Mouse (Mus musculus) embryonic facial prominence, embryonic 15.5 days (tissue): ENCODE data around the gene Sf3a3. TPM values are rescaled to one million over a fixed set of nuclear protein-coding genes. Genes with fewer than 3 reads are reported as not detected.

Source experiments
- ATAC-seq: fragments of 200-750 bp; cut with Nextera tagmentation; 2 replicates; pipeline ENCODE4 v1.8.0; 2017; ENCODE audit warnings: low read depth, moderate TSS enrichment; ENCODE audit not compliant: insufficient number of reproducible peaks, low FRiP score, low TSS enrichment
- H3K27ac ChIP-seq: fragments of 300-500 bp; sonication (generic); replicated peaks from 2 replicates; pipeline ENCODE4 v1.5.1; 2015; ENCODE audit warnings: mild to moderate bottlenecking, inconsistent platforms
- H3K27me3 ChIP-seq: fragments of 300-500 bp; sonication (generic); 2 replicates; pipeline ENCODE4 v1.6.1; 2015; ENCODE audit warnings: inconsistent platforms
- H3K36me3 ChIP-seq: fragments of 300-500 bp; sonication (generic); 2 replicates; pipeline ENCODE4 v1.6.1; 2015; ENCODE audit warnings: mild to moderate bottlenecking, inconsistent platforms
- H3K4me1 ChIP-seq: fragments of 300-500 bp; sonication (generic); 2 replicates; pipeline ENCODE4 v1.6.1; 2015; ENCODE audit warnings: inconsistent platforms
- H3K4me2 ChIP-seq: fragments of 300-500 bp; sonication (generic); replicated peaks from 2 replicates; pipeline ENCODE4 v1.6.1; 2015; ENCODE audit warnings: mild to moderate bottlenecking, inconsistent platforms
- H3K4me3 ChIP-seq: fragments of 300-500 bp; sonication (generic); replicated peaks from 2 replicates; pipeline ENCODE4 v1.5.1; 2015; ENCODE audit warnings: mild to moderate bottlenecking, inconsistent platforms
- H3K9ac ChIP-seq: fragments of 300-500 bp; sonication (generic); 2 replicates; pipeline ENCODE4 v1.6.1; 2015; ENCODE audit warnings: inconsistent platforms
- H3K9me3 ChIP-seq: fragments of 300-500 bp; sonication (generic); replicated peaks from 2 replicates; pipeline ENCODE4 v1.6.1; 2016; ENCODE audit warnings: inconsistent platforms
- WGBS: fragments of 180-500 bp; shearing (Covaris S2); methylation state at CpG from one replicate; pipeline ENCODE4 v1.1.7; 2015; 5-methylcytosine and 5-hydroxymethylcytosine counted together
- microRNA counts: library from miRNA; unstranded; fragments of <30 nt; microRNA quantifications from one replicate; lab custom pipeline; 2016
- microRNA-seq: library from miRNA; unstranded; fragments of <30 nt; microRNA quantifications from one replicate; pipeline ENCODE4, GENCODE M21; 2016; ENCODE audit warnings: borderline number of aligned reads
- polyA plus RNA-seq: library from polyadenylated mRNA; unstranded; fragments of >200 nt; fragmentation: Nextera tagmentation; extraction: Ambion mirVana; gene quantifications from 2 replicates; pipeline ENCODE4 v1.2.1, GENCODE M21; 2015

Sf3a3 gene
- polyA plus RNA-seq, 1 experiment from 2014 or later: 141 TPM

GRCm38 (mm10) chr4:124766566-124766940 is 52.0 kb downstream of the Sf3a3 start:
- ATAC-seq: no peak
- WGBS: 85% methylated on average over 2 of the region's 2 CpGs

GRCm38 (mm10) chr4:124768963-124769591 is 54.5 kb downstream of the Sf3a3 start:
- H3K9ac ChIP-seq: no peak overlapping the region
- no peak overlapping the region for H3K4me2 ChIP-seq
- no peak overlapping the region for H3K4me3 ChIP-seq
- no peaks in the 10 kb centered on the region for H3K36me3 ChIP-seq
- H3K4me1 ChIP-seq: no peaks in the 10 kb centered on the region
- no peaks in the 10 kb centered on the region for H3K27me3 ChIP-seq
- no peak for ATAC-seq
- no peaks in the 10 kb centered on the region for H3K9me3 ChIP-seq
- WGBS: 82% methylated on average over 13 of the region's 13 CpGs
- H3K27ac ChIP-seq: no peak overlapping the region

More at GRCm38 (mm10) chr4:124766566-124766940, 52.0 kb downstream of the Sf3a3 start:
- no peak overlapping the region for H3K4me3 ChIP-seq
- no peak overlapping the region for H3K9ac ChIP-seq
- H3K4me1 ChIP-seq: no peaks in the 10 kb centered on the region
- H3K4me2 ChIP-seq: no peak overlapping the region
- no peaks in the 10 kb centered on the region for H3K36me3 ChIP-seq
- H3K27ac ChIP-seq: no peak overlapping the region
- no peaks in the 10 kb centered on the region for H3K9me3 ChIP-seq
- H3K27me3 ChIP-seq: no peaks in the 10 kb centered on the region

- WGBS: 65% methylated on average over 5 of the region's 5 CpGs
- no peak for ATAC-seq
- H3K36me3 ChIP-seq: no peaks in the 10 kb centered on the region
These were observed 56.0 kb downstream of the Sf3a3 start for GRCm38 (mm10) chr4:124770624-124771023.

GRCm38 (mm10) chr4:124772125-124772524 is 57.5 kb downstream of the Sf3a3 start:
- Histone ChIP-seq H3K9ac (no peak overlapping the region), H3K9me3 (no peaks in the 10 kb centered on the region), H3K4me2 (no peak overlapping the region), H3K4me1 (no peaks in the 10 kb centered on the region), H3K27ac (no peak overlapping the region; the same call in 1 of the 2 replicates), H3K36me3 (no peaks in the 10 kb centered on the region), H3K27me3 (no peaks in the 10 kb centered on the region), H3K4me3 (no peak overlapping the region)
- no peak for ATAC-seq
- 58% methylated on average over 4 of the region's 4 CpGs for WGBS

More at GRCm38 (mm10) chr4:124770624-124771023, 56.0 kb downstream of the Sf3a3 start:
- no peaks in the 10 kb centered on the region for H3K27me3 ChIP-seq
- H3K4me1 ChIP-seq: no peaks in the 10 kb centered on the region
- no peak overlapping the region for H3K4me3 ChIP-seq
- no peaks in the 10 kb centered on the region for H3K9me3 ChIP-seq
- H3K9ac ChIP-seq: no peak overlapping the region
- no peak overlapping the region for H3K4me2 ChIP-seq
- no peak overlapping the region for H3K27ac ChIP-seq

- Histone ChIP-seq H3K36me3 (peaks cover 1% of the 10 kb centered on the region), H3K9me3 (no peaks in the 10 kb centered on the region), H3K27ac (no peak overlapping the region), H3K4me1 (no peaks in the 10 kb centered on the region), H3K4me2 (no peak overlapping the region), H3K27me3 (no peaks in the 10 kb centered on the region), H3K4me3 (no peak overlapping the region), H3K9ac (no peak overlapping the region)
- WGBS: 82% methylated on average over 2 of the region's 2 CpGs
- no peak for ATAC-seq
These were observed 58.9 kb downstream of the Sf3a3 start for GRCm38 (mm10) chr4:124773449-124773848.

GRCm38 (mm10) chr4:124773995-124774394 is 59.4 kb downstream of the Sf3a3 start:
- Histone ChIP-seq H3K27me3 (no peaks in the 10 kb centered on the region), H3K27ac (no peak overlapping the region), H3K9ac (no peak overlapping the region), H3K36me3 (peaks cover 7% of the 10 kb centered on the region), H3K9me3 (no peaks in the 10 kb centered on the region), H3K4me1 (no peaks in the 10 kb centered on the region), H3K4me2 (no peak overlapping the region), H3K4me3 (no peak overlapping the region)
- ATAC-seq: no peak
- 92% methylated on average over 6 of the region's 6 CpGs for WGBS

- peaks cover 10% of the 10 kb centered on the region for H3K36me3 ChIP-seq
- H3K4me2 ChIP-seq: no peak overlapping the region
- H3K9me3 ChIP-seq: no peaks in the 10 kb centered on the region
- no peak for ATAC-seq
- no peak overlapping the region for H3K27ac ChIP-seq
- WGBS: 81% methylated on average over 2 of the region's 2 CpGs
- H3K4me1 ChIP-seq: no peaks in the 10 kb centered on the region
- no peaks in the 10 kb centered on the region for H3K27me3 ChIP-seq
- no peak overlapping the region for H3K4me3 ChIP-seq
- H3K9ac ChIP-seq: no peak overlapping the region
These were observed 59.9 kb downstream of the Sf3a3 start for GRCm38 (mm10) chr4:124774429-124774828.

GRCm38 (mm10) chr4:124781361-124781760 is 66.8 kb downstream of the Sf3a3 start:
- Histone ChIP-seq H3K9ac (no peak overlapping the region), H3K4me3 (no peak overlapping the region), H3K9me3 (no peaks in the 10 kb centered on the region), H3K27ac (no peak overlapping the region), H3K36me3 (peaks cover 65% of the 10 kb centered on the region), H3K27me3 (no peaks in the 10 kb centered on the region), H3K4me1 (no peaks in the 10 kb centered on the region), H3K4me2 (no peak overlapping the region)
- ATAC-seq: no peak
- 89% methylated on average over 7 of the region's 7 CpGs for WGBS

MicroRNAs encoded within 50 kb of the gene (microRNA counts, 519-probe panel; counts per million panel counts)
- microRNA mmu-miR-697 (lab: Ali Mortazavi, UCI): not detected
- not detected for microRNA mmu-miR-698 (lab: Ali Mortazavi, UCI)

Small RNA genes within 50 kb of the gene (microRNA-seq; reads per million reads assigned to microRNA genes)
- not detected for gene Gm24721
- gene Mir697: not detected
- gene Mir698: not detected

Other genes with a start within 250 kb of the Sf3a3 start
- gene 3100002H09Rik, start 104.0 kb upstream of the Sf3a3 start, polyA plus RNA-seq: 0.25 and 0.66 TPM in 2 replicates
- gene Pou3f1, start 58.0 kb upstream of the Sf3a3 start, polyA plus RNA-seq: 4.4 and 4.9 TPM in 2 replicates
- 68.9 and 71.3 TPM in 2 replicates for gene Utp11, start 21.2 kb upstream of the Sf3a3 start, polyA plus RNA-seq
- gene Fhl3, start 14.1 kb upstream of the Sf3a3 start, polyA plus RNA-seq: 17.3 and 17.8 TPM in 2 replicates
- gene Inpp5b, start 27.1 kb downstream of the Sf3a3 start, polyA plus RNA-seq: 29.2 and 30.9 TPM in 2 replicates
- gene Mtf1, start 87.3 kb downstream of the Sf3a3 start, polyA plus RNA-seq: 10.9 and 11.2 TPM in 2 replicates
- gene Yrdc, start 135.9 kb downstream of the Sf3a3 start, polyA plus RNA-seq: 37.3 and 37.6 TPM in 2 replicates
- 57.9 and 59.1 TPM in 2 replicates for gene 1110065P20Rik, start 136.4 kb downstream of the Sf3a3 start, polyA plus RNA-seq
- gene Maneal, start 147.4 kb downstream of the Sf3a3 start, polyA plus RNA-seq: 1.2 and 1.5 TPM in 2 replicates
- gene Epha10, start 166.1 kb downstream of the Sf3a3 start, polyA plus RNA-seq: 0.04 and 0.09 TPM in 2 replicates
- gene 9930104L06Rik, start 222.3 kb downstream of the Sf3a3 start, polyA plus RNA-seq: 12.4 and 16.7 TPM in 2 replicates
- gene Cdca8, start 224.5 kb downstream of the Sf3a3 start, polyA plus RNA-seq: 100.0 and 102 TPM in 2 replicates